Mouse (Mus musculus): ENCODE results near the gene Vcl. TPM values are rescaled to one million over a fixed set of nuclear protein-coding genes. Genes with fewer than 3 reads are reported as not detected.

Vcl gene
- total and polyA plus RNA-seq, 3 experiments: 62.4 to 103 (median 102) TPM

DNA sequence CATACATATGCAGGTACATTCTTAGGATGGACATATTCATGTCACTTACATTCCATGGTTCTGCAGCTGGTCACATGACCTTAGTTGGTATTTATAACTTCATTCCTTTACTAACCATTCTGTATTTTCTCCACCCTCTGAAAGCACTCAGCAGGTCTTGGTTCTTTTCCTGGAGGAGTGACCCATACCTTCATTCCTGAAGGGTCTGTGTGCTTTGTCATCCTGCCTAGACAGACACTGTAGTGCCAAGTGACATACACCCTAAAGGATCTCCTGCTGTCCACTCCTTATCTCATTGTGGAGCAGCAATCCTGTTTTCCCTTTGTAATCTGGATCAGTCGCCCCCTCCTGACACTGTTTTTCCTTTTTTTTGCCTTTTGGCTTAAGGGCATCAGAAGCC is 153.6 kb downstream of the Vcl start:
- no peak for DNase-seq
- intact Hi-C loops (cut with DNase I): no loop called here
- H3K36me3 ChIP-seq (ENCODE audit: control insufficient read depth, insufficient read depth, low read length): peaks cover 11% of the 10 kb centered on the region
- H3K79me2 ChIP-seq (replicated peaks; ENCODE audit: control insufficient read depth, insufficient read depth, low read length): peaks cover 6% of the 10 kb centered on the region; the same call in 1 of the 2 replicates
- H3K9ac ChIP-seq (ENCODE audit: low read depth, low read length): no peak overlapping the region
- 48% methylated on average over 1 of the region's 1 CpGs for WGBS
- no peaks in the 10 kb centered on the region for H3K27me3 ChIP-seq (ENCODE audit: control insufficient read depth, insufficient read depth, low read length)
- TF ChIP-seq EP300 (IDR thresholded peaks at IDR 0.05; ENCODE audit: insufficient read depth, low read depth, low read length) (no peak), CTCF (IDR thresholded peaks at IDR 0.05) (no peak), POLR2A (IDR thresholded peaks at IDR 0.05; ENCODE audit: insufficient read depth, low read depth, low read length) (no peak)
- H3K4me1 ChIP-seq (ENCODE audit: control insufficient read depth, insufficient read depth, low read length): peaks cover 4% of the 10 kb centered on the region
- no peak overlapping the region for H3K4me3 ChIP-seq
- H3K27ac ChIP-seq: no peak overlapping the region

Other genes with a start within 250 kb of the Vcl start
- 1 to 10 TPM; 5.3 to 5.9 TPM for gene Fut11, start 234.4 kb upstream of the Vcl start, total RNA-seq (2021)
- 5.3 and 6.9 TPM in 2 replicates for gene Fut11, start 234.4 kb upstream of the Vcl start, polyA plus RNA-seq (2012; rRNA removed)
- gene Chchd1, start 226.4 kb upstream of the Vcl start, total RNA-seq (2021): 100 to 1,000 TPM in 1 of 2 experiments, 10 to 100 TPM in 1; 98.8 to 126 TPM
- gene Chchd1, start 226.4 kb upstream of the Vcl start, polyA plus RNA-seq (2012; rRNA removed): 66.8 and 89.0 TPM in 2 replicates
- gene Zswim8, start 221.8 kb upstream of the Vcl start, total RNA-seq (2021): 10 to 100 TPM; 38.5 to 40.0 TPM
- gene Zswim8, start 221.8 kb upstream of the Vcl start, polyA plus RNA-seq (2012; rRNA removed): 103 and 108 TPM in 2 replicates
- 1 to 10 TPM; 8.3 to 8.5 TPM for gene Ndst2, start 194.8 kb upstream of the Vcl start, total RNA-seq (2021)
- 15.5 and 23.7 TPM in 2 replicates for gene Ndst2, start 194.8 kb upstream of the Vcl start, polyA plus RNA-seq (2012; rRNA removed)
- gene Camk2g, start 135.3 kb upstream of the Vcl start, total RNA-seq (2021): 10 to 100 TPM; 36.8 to 41.0 TPM
- 37.0 and 54.6 TPM in 2 replicates for gene Camk2g, start 135.3 kb upstream of the Vcl start, polyA plus RNA-seq (2012; rRNA removed)
- gene Plau, start 92.7 kb upstream of the Vcl start, total RNA-seq (2021): 1 to 10 TPM; 3.4 to 6.2 TPM
- gene Plau, start 92.7 kb upstream of the Vcl start, polyA plus RNA-seq (2012; rRNA removed): 1.8 and 3.5 TPM in 2 replicates
- gene Ap3m1, start 123.1 kb downstream of the Vcl start, total RNA-seq (2021): 10 to 100 TPM; 51.6 to 69.4 TPM
- gene Ap3m1, start 123.1 kb downstream of the Vcl start, polyA plus RNA-seq (2012; rRNA removed): 26.6 and 69.2 TPM in 2 replicates
- gene Adk, start 123.2 kb downstream of the Vcl start, total RNA-seq (2021): 100 to 1,000 TPM; 212 to 253 TPM
- 104 and 160 TPM in 2 replicates for gene Adk, start 123.2 kb downstream of the Vcl start, polyA plus RNA-seq (2012; rRNA removed)

All from heart, adult 2 months (tissue).